Mouse (Mus musculus): ENCODE data around the gene Tnfsf8.

Tnfsf8 gene

GRCm38 (mm10) chr4:63842278-63842677, 18.9 kb downstream of the Tnfsf8 start:
- DNase-seq (ENCODE audit: low read depth, low spot score) = peak; percentile 62

- DNase-seq (ENCODE audit: low read depth, low spot score) = peak; percentile 57
Observed at GRCm38 (mm10) chr4:63840457-63840856, 20.7 kb downstream of the Tnfsf8 start.

- peak; percentile 51 for DNase-seq (ENCODE audit: low read depth, low spot score)
Observed at GRCm38 (mm10) chr4:63823136-63823535, 38.0 kb downstream of the Tnfsf8 start.

GRCm38 (mm10) chr4:63817505-63817904, 43.6 kb downstream of the Tnfsf8 start:
- no peak for DNase-seq (ENCODE audit: low read depth, low spot score)

GRCm38 (mm10) chr4:63815668-63816067, 45.5 kb downstream of the Tnfsf8 start:
- no peak for DNase-seq (ENCODE audit: low read depth, low spot score)

- no peak for DNase-seq (ENCODE audit: low read depth, low spot score)
Observed at GRCm38 (mm10) chr4:63798083-63798482, 63.1 kb downstream of the Tnfsf8 start.

- DNase-seq (ENCODE audit: low read depth, low spot score) = no peak
Observed at GRCm38 (mm10) chr4:63796527-63796926, 64.6 kb downstream of the Tnfsf8 start.

- DNase-seq (ENCODE audit: low read depth, low spot score) = no peak
Observed at GRCm38 (mm10) chr4:63792328-63792727, 68.8 kb downstream of the Tnfsf8 start.

GRCm38 (mm10) chr4:63785466-63785865, 75.7 kb downstream of the Tnfsf8 start:
- DNase-seq (ENCODE audit: low read depth, low spot score) = no peak

- DNase-seq (ENCODE audit: low read depth, low spot score) = no peak
Observed at GRCm38 (mm10) chr4:63783826-63784225, 77.3 kb downstream of the Tnfsf8 start.

GRCm38 (mm10) chr4:63782970-63783613, 78.1 kb downstream of the Tnfsf8 start:
- peak; percentile 9 for DNase-seq (ENCODE audit: low read depth, low spot score)

All from CD4-positive, CD25-positive, alpha-beta regulatory T cell, adult 2 months (primary cell).